Mouse (Mus musculus): ENCODE data around the gene Btnl10.

Gene Btnl10

DNA sequence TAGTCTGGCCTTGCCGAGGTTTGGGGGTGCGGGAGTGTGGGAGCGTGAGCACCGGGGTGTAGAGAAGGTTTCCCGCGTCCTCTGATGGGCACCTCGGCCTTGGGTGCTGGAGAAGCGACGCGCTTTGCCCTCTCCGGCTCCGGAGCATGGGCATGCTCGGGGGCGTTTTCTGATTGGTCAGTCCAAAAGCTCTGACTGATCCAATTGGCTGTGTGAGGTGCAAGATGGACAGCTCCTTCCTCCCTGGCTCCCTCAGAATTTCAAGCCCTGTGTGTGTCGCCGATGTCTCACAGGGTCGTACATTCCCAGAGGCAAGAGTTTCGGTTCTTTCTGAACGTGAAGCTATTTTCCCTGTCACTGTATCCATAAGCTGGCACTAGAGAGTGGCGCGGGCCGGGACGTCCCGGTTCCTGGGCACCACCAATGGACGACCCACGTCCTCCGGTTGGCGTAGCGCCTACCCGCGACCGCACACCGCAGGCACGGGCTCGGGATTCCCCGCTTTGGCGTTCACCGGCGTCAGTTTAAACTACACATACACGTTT lies 42.3 kb downstream of the Btnl10 start:
- peak; percentile 82 to 85 for DNase-seq

DNA sequence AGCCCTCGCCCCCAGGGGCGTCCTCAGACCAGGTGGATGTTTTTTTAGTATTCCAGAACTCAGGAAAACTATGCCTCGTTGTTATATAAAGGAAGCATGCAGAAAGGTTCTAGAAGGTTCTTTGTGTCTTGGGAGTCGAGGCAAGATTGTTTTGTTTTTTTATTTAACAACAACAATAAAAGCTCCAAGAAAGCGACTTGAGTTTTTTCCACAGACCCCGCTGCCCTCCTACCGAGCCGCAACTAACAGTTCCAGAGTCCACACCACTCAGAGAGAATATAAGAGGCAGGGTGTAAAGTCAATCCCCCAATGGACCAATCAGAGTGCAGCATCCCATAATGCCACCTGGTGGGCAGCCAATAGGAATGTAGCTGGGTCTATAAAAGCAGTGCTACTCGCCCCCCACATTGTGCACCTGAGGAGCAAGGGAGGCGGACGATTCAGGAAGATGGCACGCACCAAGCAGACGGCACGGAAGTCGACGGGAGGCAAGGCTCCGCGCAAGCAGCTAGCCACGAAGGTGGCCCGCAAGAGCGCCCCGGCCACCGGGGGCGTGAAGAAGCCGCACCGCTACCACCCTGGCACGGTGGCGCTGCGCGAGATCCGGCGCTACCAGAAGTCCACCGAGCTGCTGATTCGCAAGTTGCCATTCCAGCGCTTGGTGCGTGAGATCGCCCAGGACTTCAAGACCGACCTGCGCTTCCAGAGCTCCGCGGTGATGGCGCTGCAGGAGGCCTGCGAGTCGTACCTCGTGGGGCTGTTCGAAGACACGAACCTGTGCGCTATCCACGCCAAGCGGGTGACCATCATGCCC lies 43.9 kb downstream of the Btnl10 start:
- DNase-seq = no peak

GRCm38 (mm10) chr11:58963543-58963942 lies 45.8 kb downstream of the Btnl10 start:
- peak; percentile 53 to 59 for DNase-seq

DNA sequence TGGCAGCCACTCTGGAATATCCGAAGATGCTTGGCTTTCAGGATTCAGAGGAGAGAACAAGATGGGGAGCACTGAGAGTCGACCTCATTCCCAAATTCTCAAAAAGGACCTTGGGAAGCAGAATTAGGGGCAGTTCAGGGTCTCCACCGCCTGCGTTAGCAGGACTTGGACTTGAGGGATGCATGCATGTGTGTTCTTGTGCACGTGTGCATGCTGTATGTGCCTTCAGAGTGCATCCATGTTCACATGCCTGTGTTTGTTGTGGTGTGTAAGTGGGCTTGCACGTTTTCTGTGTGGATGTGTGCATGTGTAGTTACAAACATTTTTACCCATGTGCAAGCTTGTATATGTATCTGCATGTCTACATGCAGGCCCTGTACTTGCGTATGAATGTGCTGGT lies 46.5 kb downstream of the Btnl10 start:
- no peak for DNase-seq

DNA sequence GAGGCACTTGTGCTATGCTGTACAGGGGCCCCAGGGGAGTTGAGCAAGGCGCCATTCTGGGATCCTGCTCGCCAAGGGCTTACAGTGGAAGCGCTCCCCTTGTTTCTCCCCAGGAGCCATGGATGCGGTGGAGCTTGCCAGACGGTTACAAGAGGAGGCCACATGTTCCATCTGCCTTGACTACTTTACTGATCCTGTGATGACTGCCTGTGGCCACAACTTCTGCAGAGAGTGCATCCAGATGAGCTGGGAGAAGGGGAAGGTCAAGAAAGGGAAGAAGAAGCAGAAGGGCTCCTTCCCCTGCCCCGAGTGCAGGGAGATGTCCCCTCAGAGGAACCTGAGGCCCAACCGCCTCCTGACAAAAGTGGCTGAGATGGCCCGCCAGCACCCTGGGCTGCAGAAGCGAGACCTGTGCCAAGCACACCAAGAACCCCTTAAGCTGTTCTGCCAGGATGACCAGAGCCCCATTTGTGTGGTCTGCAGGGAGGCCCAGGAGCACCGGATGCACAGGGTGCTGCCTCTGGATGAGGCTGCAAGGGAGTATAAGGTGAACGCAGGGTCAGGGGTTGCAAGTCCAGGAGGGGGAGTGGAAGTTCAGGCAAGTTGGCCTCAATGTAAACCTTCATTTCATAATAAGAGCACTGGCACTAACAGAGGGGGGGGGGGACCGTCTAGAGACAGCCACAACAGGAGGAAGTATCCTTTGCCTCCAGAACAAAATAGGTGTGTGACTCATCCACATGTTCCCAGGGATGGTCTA lies 47.5 kb downstream of the Btnl10 start:
- DNase-seq = no peak

DNA sequence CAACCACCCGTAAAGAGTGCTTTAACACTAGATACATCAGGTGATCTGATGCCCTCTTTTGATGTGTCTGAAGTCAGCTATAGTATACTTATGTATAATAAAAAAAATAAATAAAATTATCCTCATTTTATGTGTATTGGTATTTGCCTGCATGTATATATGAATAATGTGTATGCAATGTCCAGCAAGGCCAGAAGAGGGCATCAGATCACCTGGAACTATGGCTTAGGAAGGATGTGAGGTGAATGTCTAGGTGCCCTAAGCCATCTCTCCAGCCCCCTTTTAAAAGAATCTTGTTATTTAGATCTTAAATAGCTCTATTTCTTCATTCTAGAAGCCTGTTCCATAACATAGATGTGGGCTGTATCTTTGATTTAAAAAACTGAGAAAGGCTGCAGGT lies 49.6 kb downstream of the Btnl10 start:
- no peak for DNase-seq

- no peak for DNase-seq
Measured at GRCm38 (mm10) chr11:58968551-58968950, 50.8 kb downstream of the Btnl10 start.

- DNase-seq = no peak
Measured at GRCm38 (mm10) chr11:58969027-58969426, 51.3 kb downstream of the Btnl10 start.

DNA sequence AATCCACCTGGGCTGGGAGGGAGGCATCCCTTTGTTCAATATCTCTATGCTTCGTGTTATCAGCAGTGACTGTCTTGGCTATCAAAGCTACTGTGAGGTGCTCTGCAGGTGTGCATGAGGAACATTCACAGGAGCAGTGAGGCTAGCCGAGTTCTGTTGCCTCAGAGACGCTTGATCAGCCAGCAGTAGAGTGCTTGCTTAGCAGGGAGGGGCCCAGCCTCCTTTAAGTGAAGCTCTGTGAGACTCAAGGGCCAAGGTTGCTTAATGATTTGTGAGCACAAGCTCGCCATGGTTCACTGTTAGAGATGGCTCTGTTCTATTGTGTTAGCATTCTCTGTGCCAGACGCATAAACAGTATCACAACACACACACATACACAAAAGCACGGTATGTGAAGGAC lies 52.0 kb downstream of the Btnl10 start:
- peak; percentile 55 to 76 for DNase-seq

- no peak for DNase-seq
Measured at GRCm38 (mm10) chr11:58970831-58971530, 53.3 kb downstream of the Btnl10 start.

DNA sequence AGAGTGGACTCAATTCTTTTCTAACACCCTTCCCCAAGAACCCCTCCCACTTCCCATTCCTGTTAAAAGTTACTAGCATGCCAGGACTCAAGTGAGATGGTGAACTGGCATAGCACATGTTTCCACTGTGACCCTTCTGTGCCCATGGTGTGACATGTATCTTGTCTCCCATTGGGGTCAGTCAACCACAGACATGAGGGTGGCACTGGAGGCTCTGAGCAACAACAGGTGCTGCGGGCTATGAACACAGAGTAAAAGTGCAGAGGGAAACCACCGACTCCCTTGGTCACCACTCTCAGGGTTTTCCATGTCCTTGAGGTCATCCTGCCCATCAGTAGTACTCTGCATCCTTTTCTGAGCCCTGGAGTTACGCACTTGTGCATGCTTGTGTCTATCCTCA lies 54.1 kb downstream of the Btnl10 start:
- DNase-seq = no peak

GRCm38 (mm10) chr11:58974414-58974813 lies 56.7 kb downstream of the Btnl10 start:
- DNase-seq = no peak

Data from lung, postnatal 4 days (tissue).